Mouse (Mus musculus) small intestine, adult 2 months (tissue): ENCODE measurements at regions not wholly inside any gene's neighbourhood (a gene's known extent, or its start where the extent isn't known, plus 50 kb on each side); places are given as distances from the start of the nearest gene placed in this dataset.

Source experiments
- CTCF ChIP-seq: fragments of 200-500 bp; IDR thresholded peaks from 2 replicates; pipeline ENCODE4 v1.5.1; 2012; ENCODE audit warnings: low read depth, mild to moderate bottlenecking, control low read depth, inconsistent platforms, low read length, moderate library complexity, mixed read lengths; ENCODE audit not compliant: insufficient replicate concordance, insufficient read length; ENCODE audit errors: extremely low read depth
- POLR2A ChIP-seq: fragments of 200-500 bp; IDR thresholded peaks from 2 replicates; pipeline ENCODE4 v1.6.1; 2012; ENCODE audit warnings: low read depth, mild to moderate bottlenecking, control low read depth, inconsistent platforms, low read length, moderate library complexity

GRCm38 (mm10) chr1:69469158-69469901 is 217.7 kb downstream of the Ikzf2 start:
- TF ChIP-seq CTCF (no peak), POLR2A (no peak)
